ENCODE assay signal across 9 mouse cellular contexts in the genomic region with DNA sequence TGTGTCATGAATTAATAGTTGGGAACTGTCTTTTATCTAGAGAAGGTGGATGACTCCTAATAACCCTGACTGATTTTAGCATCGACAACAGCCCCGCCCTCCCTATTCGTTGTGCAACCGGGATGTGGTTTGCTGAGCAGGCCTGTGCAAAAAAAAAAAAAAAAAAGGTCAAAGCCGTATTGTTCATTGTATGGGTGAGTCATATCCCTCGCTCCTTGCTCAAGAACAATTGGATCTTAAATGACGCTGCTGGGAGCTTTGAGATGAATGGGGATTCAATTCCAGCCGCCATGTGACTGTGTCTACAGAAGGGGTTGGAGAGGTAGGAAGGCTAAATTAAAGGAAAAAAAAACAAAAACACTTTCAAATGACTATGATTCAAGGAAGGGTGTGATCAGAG.
DNase-seq lines count a peak whose midpoint lies in the region; ATAC-seq lines count a peak whose summit lies in the region.
"Had no signal": no experiment of that assay in that cellular context is flagged by ENCODE, and none has a peak within 500 bp of the region (broad histone marks: within the 10 kb centered on the region; RNA-seq: fewer than 3 reads in every experiment).

No protein-coding gene starts in this region.

- H3K27ac ChIP-seq in forebrain, embryonic 13.5 days = no peak overlapping the region
- H3K27ac ChIP-seq in forebrain, embryonic 15.5 days (replicated peaks) = no peak overlapping the region
- no peak overlapping the region for H3K27ac ChIP-seq in liver, embryonic 16.5 days (ENCODE audit: low read length)
- no peak overlapping the region for H3K27ac ChIP-seq in hindbrain, embryonic 14.5 days
- H3K27ac ChIP-seq: hindbrain, embryonic 15.5 days had no signal

- H3K4me2 ChIP-seq in forebrain, embryonic 13.5 days = no peak overlapping the region
- no peak overlapping the region for H3K4me2 ChIP-seq in forebrain, embryonic 15.5 days (replicated peaks)
- H3K4me2 ChIP-seq in liver, embryonic 16.5 days (ENCODE audit: low read depth, low read length) = no peak overlapping the region
- H3K4me2 ChIP-seq in hindbrain, embryonic 14.5 days (replicated peaks) = no peak overlapping the region
- H3K4me2 ChIP-seq: hindbrain, embryonic 15.5 days had no signal

- H3K36me3 ChIP-seq in forebrain, embryonic 13.5 days (ENCODE audit: poor library complexity, severe bottlenecking) = no peaks in the 10 kb centered on the region
- no peaks in the 10 kb centered on the region for H3K36me3 ChIP-seq in forebrain, embryonic 15.5 days
- no peaks in the 10 kb centered on the region for H3K36me3 ChIP-seq in liver, embryonic 16.5 days (ENCODE audit: control insufficient read depth, insufficient read depth)
- no peaks in the 10 kb centered on the region for H3K36me3 ChIP-seq in hindbrain, embryonic 14.5 days (replicated peaks; ENCODE audit: control insufficient read depth, insufficient read depth)
- H3K36me3 ChIP-seq: hindbrain, embryonic 15.5 days had no signal

- no peaks in the 10 kb centered on the region for H3K27me3 ChIP-seq in forebrain, embryonic 13.5 days
- H3K27me3 ChIP-seq in forebrain, embryonic 15.5 days = no peaks in the 10 kb centered on the region
- no peaks in the 10 kb centered on the region for H3K27me3 ChIP-seq in liver, embryonic 16.5 days (ENCODE audit: control insufficient read depth, insufficient read depth, low read depth, low read length)
- H3K27me3 ChIP-seq in hindbrain, embryonic 14.5 days (ENCODE audit: control insufficient read depth, insufficient read depth, low read length) = no peaks in the 10 kb centered on the region
- H3K27me3 ChIP-seq: hindbrain, embryonic 15.5 days had no signal

- no peaks in the 10 kb centered on the region for H3K9me3 ChIP-seq in forebrain, embryonic 13.5 days (replicated peaks)
- H3K9me3 ChIP-seq in forebrain, embryonic 15.5 days = no peaks in the 10 kb centered on the region
- H3K9me3 ChIP-seq in liver, embryonic 16.5 days (replicated peaks; ENCODE audit: control insufficient read depth, low read length) = no peaks in the 10 kb centered on the region
- no peaks in the 10 kb centered on the region for H3K9me3 ChIP-seq in hindbrain, embryonic 14.5 days (ENCODE audit: control insufficient read depth, low read length)
- H3K9me3 ChIP-seq: hindbrain, embryonic 15.5 days had no signal

- H3K4me3 ChIP-seq in forebrain, embryonic 13.5 days = no peak overlapping the region
- H3K4me3 ChIP-seq in forebrain, embryonic 15.5 days = no peak overlapping the region
- no peak overlapping the region for H3K4me3 ChIP-seq in liver, embryonic 16.5 days (ENCODE audit: low read depth, low read length)
- no peak overlapping the region for H3K4me3 ChIP-seq in hindbrain, embryonic 14.5 days (replicated peaks; ENCODE audit: low read length)
- H3K4me3 ChIP-seq: hindbrain, embryonic 15.5 days had no signal

- peaks cover 9% of the 10 kb centered on the region; the same call in 1 of the 2 replicates for H3K4me1 ChIP-seq in forebrain, embryonic 13.5 days
- no peaks in the 10 kb centered on the region for H3K4me1 ChIP-seq in forebrain, embryonic 15.5 days
- H3K4me1 ChIP-seq in liver, embryonic 16.5 days (ENCODE audit: control insufficient read depth, low read depth, low read length) = no peaks in the 10 kb centered on the region
- 0 out of 2 replicates have a peak, but pooled peaks cover 4% of the 10 kb centered on the region for H3K4me1 ChIP-seq in hindbrain, embryonic 14.5 days (replicated peaks; ENCODE audit: control insufficient read depth, insufficient read depth, low read length)

- H3K9ac ChIP-seq in forebrain, embryonic 13.5 days = no peak overlapping the region
- no peak overlapping the region for H3K9ac ChIP-seq in forebrain, embryonic 15.5 days (replicated peaks)
- no peak overlapping the region for H3K9ac ChIP-seq in liver, embryonic 16.5 days (ENCODE audit: low read depth, low read length)
- no peak overlapping the region for H3K9ac ChIP-seq in hindbrain, embryonic 14.5 days
- H3K9ac ChIP-seq: hindbrain, embryonic 15.5 days had no signal

- peak; percentile 64 for DNase-seq in urinary bladder, postnatal 14 days (ENCODE audit: low spot score)
- no peak for DNase-seq in urinary bladder, postnatal 10 days (ENCODE audit: low spot score)
- DNase-seq in hindbrain, embryonic 14.5 days (ENCODE audit: low spot score) = no peak
- DNase-seq in layer of hippocampus, postnatal 25 days (ENCODE audit: extremely low spot score in 1 of 2, low spot score in 1 of 2) = no peak

- whole genome bisulfite sequencing in forebrain, embryonic 13.5 days = 13% methylated on average over 8 of the region's 8 CpGs
- 12% methylated on average over 8 of the region's 8 CpGs for WGBS in forebrain, embryonic 15.5 days
- WGBS in liver, embryonic 16.5 days (ENCODE audit: insufficient replicate concordance) = 21% methylated on average over 8 of the region's 8 CpGs
- 17% methylated on average over 8 of the region's 8 CpGs for whole genome bisulfite sequencing in hindbrain, embryonic 14.5 days

- ATAC-seq in forebrain, embryonic 13.5 days = peak; percentile 21; the same call in 1 of the 2 replicates
- no peak for ATAC-seq in forebrain, embryonic 15.5 days (replicated peaks)
- ATAC-seq in liver, embryonic 16.5 days (ENCODE audit: low read depth) = peak; percentile 45
- ATAC-seq in cerebellum, adult (ENCODE audit: insufficient number of reproducible peaks, low FRiP score, low TSS enrichment) = no peak
- no peak for ATAC-seq in hindbrain, embryonic 14.5 days (ENCODE audit: low FRiP score)

Comparison
In these comparisons a context has a peak if more than half of its experiments do, and no peak if none do; other contexts are left out.
1. ATAC-seq: peak in forebrain, embryonic 13.5 days (single experiment) and liver, embryonic 16.5 days (single experiment); none in forebrain, embryonic 15.5 days (single experiment), cerebellum, adult (single experiment) and hindbrain, embryonic 14.5 days (single experiment).